ENCODE assay signal across 9 mouse cellular contexts in the genomic region with DNA sequence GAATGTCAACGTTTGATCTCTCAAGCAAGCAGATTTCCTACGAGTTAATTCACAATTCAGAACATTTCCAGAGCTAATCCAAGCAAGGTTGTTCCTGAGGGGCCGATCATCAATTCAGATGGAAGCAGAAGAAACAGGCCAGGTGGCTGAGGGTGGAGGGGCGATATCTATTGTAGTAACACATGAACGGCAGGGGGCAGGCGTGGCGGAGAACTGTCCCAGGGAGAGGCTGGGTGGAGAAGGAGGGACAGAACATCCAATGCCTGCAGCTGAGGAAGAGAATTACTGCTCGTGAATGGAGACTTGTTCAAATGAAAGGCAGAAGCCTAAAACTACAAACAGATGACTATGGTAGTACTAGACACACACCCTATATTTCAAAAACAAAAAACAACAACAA.
DNase-seq lines count a peak whose midpoint lies in the region; ATAC-seq and TF ChIP-seq lines count a peak whose summit lies in the region.
"Had no signal": no experiment of that assay in that cellular context is flagged by ENCODE, and none has a peak within 500 bp of the region (broad histone marks: within the 10 kb centered on the region; RNA-seq: fewer than 3 reads in every experiment).

No protein-coding gene starts in this region.

- H3K4me1 ChIP-seq in kidney, adult 2 months (ENCODE audit: control insufficient read depth, insufficient read depth, low read length): no peaks in the 10 kb centered on the region
- H3K4me1 ChIP-seq in kidney, embryonic 15.5 days: no peaks in the 10 kb centered on the region
- no peaks in the 10 kb centered on the region for H3K4me1 ChIP-seq in stomach, postnatal 0 days (replicated peaks; ENCODE audit: control insufficient read depth, insufficient read depth)

- TF ChIP-seq POLR2A in kidney, adult 2 months (IDR thresholded peaks at IDR 0.05; ENCODE audit: low read depth, low read length): no peak

- no peak for ATAC-seq in kidney, embryonic 15.5 days (replicated peaks; ENCODE audit: low FRiP score)
- no peak for ATAC-seq in stomach, postnatal 0 days (ENCODE audit: low FRiP score, low TSS enrichment)

- H3K27me3 ChIP-seq in kidney, adult 2 months (replicated peaks; ENCODE audit: control insufficient read depth, insufficient read depth, low read length): no peaks in the 10 kb centered on the region
- H3K27me3 ChIP-seq in kidney, embryonic 15.5 days: peaks cover 4% of the 10 kb centered on the region; the same call in 1 of the 2 replicates
- no peaks in the 10 kb centered on the region for H3K27me3 ChIP-seq in stomach, postnatal 0 days (ENCODE audit: control insufficient read depth, insufficient read depth, low read length)

- H3K4me2 ChIP-seq in kidney, embryonic 15.5 days: no peak overlapping the region
- no peak overlapping the region for H3K4me2 ChIP-seq in stomach, postnatal 0 days (replicated peaks; ENCODE audit: low read depth)
- H3K4me2 ChIP-seq: embryonic facial prominence, embryonic 13.5 days had no signal

- H3K9ac ChIP-seq in kidney, embryonic 15.5 days: no peak overlapping the region
- H3K9ac ChIP-seq in stomach, postnatal 0 days (ENCODE audit: low read length): no peak overlapping the region
- H3K9ac ChIP-seq: embryonic facial prominence, embryonic 13.5 days had no signal

- H3K4me3 ChIP-seq in kidney, adult 2 months (ENCODE audit: insufficient read depth, low read depth, low read length): no peak overlapping the region
- no peak overlapping the region for H3K4me3 ChIP-seq in kidney, embryonic 15.5 days (replicated peaks)
- H3K4me3 ChIP-seq in stomach, postnatal 0 days (ENCODE audit: low read depth, low read length): no peak overlapping the region
- H3K4me3 ChIP-seq: embryonic facial prominence, embryonic 13.5 days had no signal

- WGBS in kidney, adult 2 months: 45% methylated on average over 8 of the region's 8 CpGs
- WGBS in kidney, embryonic 15.5 days: 33% methylated on average over 8 of the region's 8 CpGs
- WGBS in stomach, postnatal 0 days: 21% methylated on average over 8 of the region's 8 CpGs

- DNase-seq in adrenal gland, adult (ENCODE audit: inconsistent age in 2 of 2, low spot score in 1 of 2): peak; percentile 33 to 70
- DNase-seq in adrenal gland, postnatal 4 days (ENCODE audit: low spot score in 2 of 2): no peak
- DNase-seq in kidney, adult 2 months: peak; percentile 40
- peak; percentile 61 for DNase-seq in adrenal gland, postnatal 14 days
- peak; percentile 31 to 77 for DNase-seq in kidney, postnatal 36 days
- peak; percentile 33 for DNase-seq in stomach, postnatal 0 days (ENCODE audit: low spot score)
- no peak for DNase-seq in spleen, adult 12 weeks (ENCODE audit: low spot score)

- no peaks in the 10 kb centered on the region for H3K36me3 ChIP-seq in kidney, adult 2 months (ENCODE audit: control insufficient read depth, insufficient read depth, low read length)
- H3K36me3 ChIP-seq in kidney, embryonic 15.5 days: no peaks in the 10 kb centered on the region
- H3K36me3 ChIP-seq in stomach, postnatal 0 days (ENCODE audit: control insufficient read depth, insufficient read depth, low read length): no peaks in the 10 kb centered on the region
- H3K36me3 ChIP-seq: embryonic facial prominence, embryonic 13.5 days had no signal

- no peaks in the 10 kb centered on the region for H3K9me3 ChIP-seq in kidney, embryonic 15.5 days (replicated peaks)
- no peaks in the 10 kb centered on the region for H3K9me3 ChIP-seq in stomach, postnatal 0 days (ENCODE audit: control insufficient read depth, low read length)
- H3K9me3 ChIP-seq: embryonic facial prominence, embryonic 13.5 days had no signal

- peak; percentile 55; the same call in 1 of the 2 replicates for TF ChIP-seq CTCF in kidney, adult 2 months (conservative IDR thresholded peaks at IDR 0.05; ENCODE audit: insufficient read depth, insufficient read length, low read depth, low read length)
- TF ChIP-seq CTCF in stomach, postnatal 0 days (IDR thresholded peaks at IDR 0.05; ENCODE audit: low read depth): peak; percentile 68

- H3K27ac ChIP-seq in kidney, adult 2 months (ENCODE audit: insufficient read depth, low read depth, low read length): no peak overlapping the region
- no peak overlapping the region for H3K27ac ChIP-seq in kidney, embryonic 15.5 days
- no peak overlapping the region for H3K27ac ChIP-seq in stomach, postnatal 0 days (replicated peaks)
- H3K27ac ChIP-seq: embryonic facial prominence, embryonic 13.5 days had no signal

- TF ChIP-seq EP300 in stomach, postnatal 0 days (optimal IDR thresholded peaks at IDR 0.05): no peak

Comparison
In these comparisons a context has a peak if more than half of its experiments do, and no peak if none do; other contexts are left out.
1. DNase-seq: peak in adrenal gland, adult (2 of 2), kidney, adult 2 months (single experiment), adrenal gland, postnatal 14 days (single experiment), kidney, postnatal 36 days (2 of 2) and stomach, postnatal 0 days (single experiment); none in adrenal gland, postnatal 4 days (0 of 2) and spleen, adult 12 weeks (single experiment).